Mouse (Mus musculus) testis, adult 2 months (tissue): ENCODE measurements around the gene Rybp. TPM values are rescaled to one million over a fixed set of nuclear protein-coding genes. Genes with fewer than 3 reads are reported as not detected.

Source experiments
- H3K27ac ChIP-seq: fragments of 200-500 bp; 2 replicates; pipeline ENCODE4 v1.5.1; 2012; ENCODE audit warnings: low read depth, low read length; ENCODE audit not compliant: control insufficient read depth, insufficient read depth
- H3K27me3 ChIP-seq: fragments of 200-500 bp; 2 replicates; pipeline ENCODE4 v1.6.1; 2012; ENCODE audit warnings: mild to moderate bottlenecking, low read length, moderate library complexity; ENCODE audit not compliant: control insufficient read depth, insufficient read depth
- H3K36me3 ChIP-seq: fragments of 200-500 bp; 2 replicates; pipeline ENCODE4 v1.6.1; 2012; ENCODE audit warnings: mild to moderate bottlenecking, low read length; ENCODE audit not compliant: control insufficient read depth, insufficient read depth
- H3K4me1 ChIP-seq: fragments of 200-500 bp; 2 replicates; pipeline ENCODE4 v1.6.1; 2012; ENCODE audit warnings: low read length; ENCODE audit not compliant: control insufficient read depth, insufficient read depth
- H3K4me3 ChIP-seq: fragments of 200-500 bp; 2 replicates; pipeline ENCODE4 v1.5.1; 2012; ENCODE audit warnings: low read depth, mild to moderate bottlenecking, low read length, moderate library complexity, mixed read lengths; ENCODE audit not compliant: control insufficient read depth
- CTCF ChIP-seq: fragments of 200-500 bp; IDR thresholded peaks from 2 replicates; pipeline ENCODE4 v1.5.1; 2012; ENCODE audit warnings: low read depth, mild to moderate bottlenecking, inconsistent platforms, low read length, moderate library complexity; ENCODE audit not compliant: control insufficient read depth, insufficient read depth, insufficient replicate concordance
- POLR2A ChIP-seq: fragments of 200-500 bp; IDR thresholded peaks from 2 replicates; pipeline ENCODE4 v1.6.1; 2012; ENCODE audit warnings: low read depth, mild to moderate bottlenecking, inconsistent platforms, low read length, moderate library complexity; ENCODE audit not compliant: control insufficient read depth
- polyA plus RNA-seq: library from polyadenylated mRNA; depleted of rRNA; stranded (reverse); fragments of >200 nt; gene quantifications from 2 replicates; pipeline ENCODE4 v1.2.3, GENCODE M21; 2012

The Rybp gene
- polyA plus RNA-seq, 1 experiment: 43.4 TPM

DNA sequence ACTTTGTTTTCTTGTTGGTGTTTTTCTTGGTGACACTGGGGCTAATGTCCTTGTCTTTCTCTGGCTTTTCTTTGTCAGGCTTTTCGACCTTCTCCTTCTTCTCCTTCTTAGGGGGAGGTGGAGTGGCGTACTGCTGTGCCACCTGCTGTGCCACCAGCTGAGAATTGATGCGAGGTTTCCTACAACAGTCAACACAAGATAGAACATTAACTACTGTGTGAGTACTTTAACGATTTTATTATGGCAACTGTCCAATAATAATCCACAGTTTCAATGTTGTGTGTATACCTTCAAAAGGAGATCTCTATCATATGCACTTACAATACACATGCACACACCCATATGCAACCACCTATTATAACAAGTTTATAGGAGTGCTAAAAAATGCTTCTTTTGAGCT lies 54.2 kb downstream of the Rybp start:
- Histone ChIP-seq H3K27me3 (no peaks in the 10 kb centered on the region), H3K4me1 (no peaks in the 10 kb centered on the region; the same call in 1 of the 2 replicates), H3K27ac (no peak overlapping the region), H3K4me3 (no peak overlapping the region), H3K36me3 (no peaks in the 10 kb centered on the region)
- no peak for TF ChIP-seq POLR2A
- no peak for TF ChIP-seq CTCF

DNA sequence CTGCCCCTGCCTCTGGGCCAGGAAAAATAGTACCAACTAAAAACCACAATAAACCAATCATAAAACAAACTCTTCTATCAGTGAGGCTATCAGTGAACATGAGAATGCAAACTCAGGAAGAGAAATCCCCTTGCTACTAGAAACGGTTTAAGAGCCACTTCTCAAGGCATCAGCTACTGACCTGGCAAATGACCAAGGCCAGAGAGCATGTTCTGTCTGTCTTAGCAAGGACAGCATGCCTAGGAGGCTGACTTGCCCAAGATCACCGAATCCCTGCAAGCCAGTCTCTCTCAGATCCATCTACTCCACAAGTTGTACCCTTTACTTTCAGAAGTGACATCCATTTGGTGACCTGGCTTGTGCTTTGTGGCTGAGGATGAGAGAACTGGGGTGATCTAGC lies 61.1 kb downstream of the Rybp start:
- Histone ChIP-seq H3K4me3 (no peak overlapping the region), H3K27ac (no peak overlapping the region), H3K36me3 (no peaks in the 10 kb centered on the region), H3K27me3 (no peaks in the 10 kb centered on the region), H3K4me1 (no peaks in the 10 kb centered on the region)
- TF ChIP-seq CTCF (no peak), POLR2A (no peak)

DNA sequence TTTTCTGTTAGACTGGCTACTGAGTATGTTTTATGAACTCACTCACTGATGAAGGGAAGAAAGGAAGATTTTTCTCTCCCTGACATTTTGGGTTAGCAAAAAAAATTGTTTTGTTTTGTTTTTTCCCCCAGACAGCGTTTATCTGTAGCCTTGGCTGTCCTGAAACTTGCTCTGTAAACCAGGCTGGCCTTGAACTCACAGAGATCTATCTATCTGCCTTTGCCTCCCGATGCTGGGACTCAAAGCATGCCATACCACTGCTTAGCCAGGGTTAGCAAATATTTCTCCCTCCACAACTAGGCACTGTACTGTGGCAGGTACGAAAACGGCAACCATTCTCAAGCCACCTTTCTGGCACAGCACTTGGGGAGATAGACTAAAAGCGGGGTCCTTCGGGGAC lies 63.4 kb downstream of the Rybp start:
- H3K36me3 ChIP-seq: no peaks in the 10 kb centered on the region
- no peaks in the 10 kb centered on the region for H3K4me1 ChIP-seq
- no peak overlapping the region for H3K27ac ChIP-seq
- TF ChIP-seq POLR2A (no peak), CTCF (no peak)
- no peaks in the 10 kb centered on the region for H3K27me3 ChIP-seq
- H3K4me3 ChIP-seq: no peak overlapping the region

DNA sequence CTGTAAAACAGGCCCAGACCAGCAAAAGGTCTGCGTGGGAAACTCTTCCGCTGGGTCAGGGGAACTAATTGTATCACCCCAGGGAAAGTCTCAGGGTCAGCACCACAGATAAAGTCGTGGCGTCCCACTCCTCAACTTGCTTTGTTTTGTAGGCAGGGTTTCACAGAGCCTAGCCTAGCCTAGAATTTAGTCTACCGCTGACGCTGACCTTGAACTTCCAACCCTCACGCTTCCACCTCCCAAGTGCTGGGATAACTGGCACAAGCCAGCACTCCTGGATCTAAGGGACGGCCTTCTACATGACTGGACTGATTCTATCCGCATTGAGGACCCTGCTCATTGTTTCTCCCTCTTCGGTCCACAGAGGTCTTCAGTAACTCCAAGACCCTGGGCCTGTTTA lies 63.9 kb downstream of the Rybp start:
- no peak for TF ChIP-seq CTCF
- no peak for TF ChIP-seq POLR2A

DNA sequence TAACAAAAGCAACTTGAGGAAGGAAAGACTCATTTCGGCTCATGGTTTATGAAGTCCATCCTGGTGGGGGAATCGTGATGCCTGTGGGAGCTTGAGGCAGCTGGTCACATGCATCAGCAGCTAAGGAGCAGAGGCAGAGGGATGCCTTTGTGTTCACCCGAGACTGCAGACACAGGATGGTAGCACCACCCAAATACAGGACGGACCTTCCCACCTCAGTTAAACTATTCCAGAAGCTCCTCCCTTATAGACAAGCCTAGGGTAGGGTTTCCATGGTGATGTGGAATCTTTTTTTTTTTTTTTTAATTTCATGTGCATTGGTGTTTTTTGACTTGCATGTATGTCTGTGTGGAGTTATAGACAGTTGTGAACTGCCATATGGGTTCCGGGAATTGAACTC lies 64.4 kb downstream of the Rybp start:
- H3K27me3 ChIP-seq: no peaks in the 10 kb centered on the region
- no peaks in the 10 kb centered on the region for H3K4me1 ChIP-seq

More for the DNA sequence above, 63.9 kb downstream of the Rybp start:
- no peak overlapping the region for H3K4me3 ChIP-seq
- no peak overlapping the region for H3K27ac ChIP-seq
- no peaks in the 10 kb centered on the region for H3K36me3 ChIP-seq
- no peaks in the 10 kb centered on the region for H3K27me3 ChIP-seq
- H3K4me1 ChIP-seq: no peaks in the 10 kb centered on the region

DNA sequence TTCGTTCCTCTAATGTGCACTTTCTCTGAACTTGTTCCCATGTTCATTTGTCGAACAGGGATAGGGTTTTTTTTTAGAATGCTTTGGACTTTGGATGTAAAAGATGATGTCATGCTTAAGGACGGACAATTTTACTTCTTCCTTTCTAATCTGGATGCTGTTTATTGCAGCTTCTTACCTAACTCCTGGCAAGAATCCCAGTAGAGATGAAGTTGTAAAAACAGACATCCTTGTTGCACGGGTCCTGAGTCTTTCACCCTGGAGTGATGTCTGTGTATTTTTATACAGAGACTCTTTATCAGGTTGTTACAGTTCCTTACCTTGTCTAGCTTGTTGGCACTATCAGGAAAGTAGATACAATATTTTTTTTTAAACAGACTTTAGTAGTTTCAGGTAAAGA lies 65.5 kb downstream of the Rybp start:
- H3K27ac ChIP-seq: no peak overlapping the region
- no peaks in the 10 kb centered on the region for H3K27me3 ChIP-seq
- no peak for TF ChIP-seq CTCF
- H3K4me3 ChIP-seq: no peak overlapping the region
- H3K4me1 ChIP-seq: no peaks in the 10 kb centered on the region
- H3K36me3 ChIP-seq: no peaks in the 10 kb centered on the region

More for the DNA sequence above, 64.4 kb downstream of the Rybp start:
- Histone ChIP-seq H3K27ac (no peak overlapping the region), H3K4me3 (peak overlapping the region; percentile 48), H3K36me3 (no peaks in the 10 kb centered on the region)
- TF ChIP-seq POLR2A: no peak
- TF ChIP-seq CTCF: no peak

DNA sequence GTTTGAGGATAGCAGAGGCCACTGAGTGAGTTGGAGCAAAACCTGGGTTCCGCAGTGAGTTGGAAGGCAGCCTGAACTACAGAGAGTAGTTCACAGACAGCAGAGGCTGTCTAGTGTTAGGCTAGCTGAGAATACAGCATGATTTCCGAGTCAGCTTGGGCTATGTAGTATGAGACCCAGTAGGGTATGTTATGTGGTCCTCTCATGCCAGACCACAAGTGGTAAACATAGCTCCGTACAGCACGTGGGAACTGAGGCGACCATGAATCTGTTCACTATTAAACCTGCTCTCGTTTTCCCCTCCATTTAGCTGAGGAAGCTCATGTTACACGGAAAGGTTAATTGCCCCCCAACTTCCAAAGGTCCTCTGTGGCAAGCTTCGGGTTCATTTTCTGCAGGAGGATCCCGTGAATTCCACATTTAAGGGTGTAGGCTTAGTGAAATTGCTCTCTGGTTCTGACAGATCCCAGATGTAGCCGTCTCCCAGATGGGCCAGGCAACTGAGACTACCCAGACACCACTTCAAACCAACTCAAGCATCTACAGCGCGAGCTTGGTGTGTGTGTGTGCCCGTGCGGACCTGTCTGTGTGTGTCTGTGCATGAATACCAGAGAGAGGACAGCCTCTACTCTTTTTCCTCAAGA lies 66.2 kb downstream of the Rybp start:
- Histone ChIP-seq H3K27ac (no peak overlapping the region), H3K4me3 (no peak overlapping the region), H3K27me3 (no peaks in the 10 kb centered on the region), H3K4me1 (no peaks in the 10 kb centered on the region), H3K36me3 (no peaks in the 10 kb centered on the region)
- TF ChIP-seq POLR2A (no peak), CTCF (no peak)

DNA sequence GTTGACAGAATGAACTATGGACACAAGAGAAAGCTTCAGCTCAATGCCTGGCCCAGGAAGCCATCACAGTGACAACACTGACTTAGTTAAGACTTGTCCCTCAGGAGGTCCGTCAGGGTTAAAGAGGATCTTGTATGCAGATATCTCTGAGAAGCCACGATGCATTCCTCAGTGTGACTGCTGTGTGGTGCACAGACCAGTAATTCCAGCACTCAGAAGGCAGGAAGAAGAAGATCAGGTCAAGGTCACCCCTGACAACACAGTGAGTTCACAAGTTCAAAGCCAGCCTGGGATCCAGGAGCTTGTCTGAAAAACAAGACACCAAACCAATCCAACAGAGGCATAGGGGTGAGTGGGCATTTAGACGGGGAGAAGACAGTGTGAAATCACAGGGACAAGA lies 67.3 kb downstream of the Rybp start:
- H3K4me1 ChIP-seq: no peaks in the 10 kb centered on the region
- no peaks in the 10 kb centered on the region for H3K27me3 ChIP-seq
- H3K27ac ChIP-seq: no peak overlapping the region
- H3K36me3 ChIP-seq: no peaks in the 10 kb centered on the region
- no peak overlapping the region for H3K4me3 ChIP-seq
- no peak for TF ChIP-seq CTCF
- TF ChIP-seq POLR2A: no peak
